Mouse (Mus musculus): ENCODE data around the gene Zfp324.

The Zfp324 gene

DNA sequence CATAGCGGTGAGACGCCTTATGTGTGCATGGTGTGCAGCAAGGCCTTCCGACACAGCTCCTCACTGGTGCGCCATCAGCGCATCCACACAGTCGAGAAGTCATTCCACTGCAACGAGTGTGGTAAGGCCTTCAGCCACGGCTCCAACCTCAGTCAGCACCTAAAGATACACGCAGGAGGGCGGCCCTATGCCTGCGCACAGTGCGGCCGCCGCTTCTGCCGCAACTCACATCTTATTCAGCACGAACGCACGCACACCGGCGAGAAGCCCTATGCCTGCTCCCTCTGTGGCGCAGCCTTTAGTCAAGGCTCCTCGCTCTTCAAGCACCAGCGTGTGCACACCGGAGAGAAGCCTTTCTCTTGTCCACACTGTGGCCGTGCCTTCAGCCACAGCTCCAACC lies 5.3 kb downstream of the Zfp324 start:
- DNase-seq = no peak

GRCm38 (mm10) chr7:12977682-12978389 lies 12.2 kb downstream of the Zfp324 start, which contains the start of gene Zfp446:
TSS of gene Zfp446 (plus strand) at chr7:12977848.
- peak; percentile 99 to 100 for DNase-seq

GRCm38 (mm10) chr7:12978931-12979722 lies 13.5 kb downstream of the Zfp324 start:
- peak in 1 of 2 experiments; percentile 22 for DNase-seq

DNA sequence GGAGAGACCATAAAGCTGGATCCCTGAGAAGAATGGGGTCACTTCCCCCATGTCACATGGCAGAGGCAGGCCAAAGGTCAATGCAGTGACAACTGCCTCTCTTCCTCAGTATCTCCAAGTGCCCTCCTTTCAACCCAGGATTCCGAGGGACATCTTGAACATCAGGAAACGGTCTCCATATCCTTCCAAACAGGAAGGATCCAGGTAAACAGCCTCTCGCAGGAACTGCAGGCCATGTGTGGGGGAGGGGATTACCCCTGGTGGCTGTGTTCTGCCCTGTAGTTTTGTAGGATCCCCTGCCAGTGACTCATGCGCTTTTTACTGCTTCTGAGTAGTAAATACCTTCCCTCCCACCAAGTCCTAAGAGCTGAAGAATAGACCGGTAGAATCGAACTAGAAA lies 14.1 kb downstream of the Zfp324 start:
- no peak for DNase-seq

- no peak for DNase-seq
These were observed 14.7 kb downstream of the Zfp324 start for GRCm38 (mm10) chr7:12980291-12980690.

GRCm38 (mm10) chr7:12985724-12986123 lies 20.1 kb downstream of the Zfp324 start:
- no peak for DNase-seq

GRCm38 (mm10) chr7:12986906-12987305 lies 21.3 kb downstream of the Zfp324 start:
- no peak for DNase-seq

DNA sequence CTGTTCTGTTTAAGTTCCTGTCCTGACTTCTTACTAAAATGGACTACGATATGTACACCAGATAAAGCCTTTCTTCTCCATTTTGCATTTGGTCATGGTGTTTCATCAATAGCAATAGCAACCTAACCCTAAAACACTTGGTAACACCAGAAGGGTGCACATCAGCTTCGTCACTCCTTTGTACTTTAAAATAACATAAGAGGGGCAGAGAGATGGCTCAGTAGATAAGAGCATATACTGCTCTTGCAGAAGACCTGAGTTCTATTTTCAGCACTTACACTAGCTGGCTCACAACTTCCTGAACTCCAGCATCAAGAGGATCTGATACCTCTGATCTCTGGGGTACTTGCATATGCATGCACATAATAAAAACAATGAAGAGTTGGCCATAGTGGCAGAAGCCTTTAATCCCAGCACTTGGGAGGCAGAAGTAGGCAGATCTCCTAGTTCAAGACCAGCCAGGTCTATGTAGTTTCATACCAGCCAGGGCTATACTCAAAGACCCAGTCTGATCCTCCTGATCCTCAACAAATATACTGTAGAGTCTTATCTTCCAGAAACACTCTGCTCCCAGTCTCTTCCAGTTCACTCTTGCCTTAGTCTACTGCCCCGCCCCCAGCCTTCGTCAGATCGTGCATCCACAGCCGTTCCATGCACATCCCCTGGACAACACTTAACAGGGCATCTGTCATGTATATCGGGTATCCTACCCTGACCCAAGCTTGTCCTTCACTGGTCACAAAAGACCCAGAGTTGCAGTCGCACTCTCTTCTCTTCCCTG lies 22.0 kb downstream of the Zfp324 start:
- DNase-seq = no peak

GRCm38 (mm10) chr7:12992222-12992621 lies 26.6 kb downstream of the Zfp324 start:
- no peak for DNase-seq

DNA sequence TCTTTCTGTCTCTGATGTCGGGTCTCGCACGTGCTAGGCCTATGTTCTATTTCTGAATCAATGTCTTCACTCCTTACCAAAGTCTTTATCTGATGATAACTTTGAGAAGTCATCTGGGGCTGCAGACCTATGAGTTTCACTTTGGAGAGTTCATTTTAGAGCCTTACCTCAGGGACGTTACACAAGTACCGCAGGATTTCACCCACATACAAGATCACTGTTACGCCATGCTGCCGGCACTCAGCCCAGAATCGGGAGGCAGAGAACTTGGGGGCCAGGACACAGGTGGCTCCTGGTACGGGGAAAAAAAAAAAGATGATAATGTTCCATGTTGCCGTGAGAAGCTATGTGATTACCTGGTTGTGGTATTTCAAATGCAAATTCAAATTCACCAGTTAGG lies 27.5 kb downstream of the Zfp324 start:
- no peak for DNase-seq

DNA sequence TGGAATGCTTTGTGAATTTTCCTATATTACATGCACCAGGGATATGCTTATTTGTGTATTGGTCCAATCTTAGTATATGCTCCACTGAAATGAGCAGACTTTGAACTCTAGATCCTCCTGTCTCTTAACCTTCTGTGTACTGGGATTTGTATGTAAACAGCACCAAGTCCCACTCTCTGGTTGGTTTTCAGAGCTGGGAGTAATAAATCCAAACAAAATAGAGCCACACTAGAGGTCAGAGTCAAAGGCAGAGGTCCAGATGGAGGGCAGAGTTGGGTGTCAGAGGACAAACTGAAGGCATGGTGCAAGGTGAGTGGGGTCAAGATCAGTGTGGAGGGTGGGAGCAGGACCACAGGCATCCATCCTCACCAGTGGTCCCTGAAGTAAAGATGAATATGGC lies 30.2 kb downstream of the Zfp324 start:
- DNase-seq = no peak

DNA sequence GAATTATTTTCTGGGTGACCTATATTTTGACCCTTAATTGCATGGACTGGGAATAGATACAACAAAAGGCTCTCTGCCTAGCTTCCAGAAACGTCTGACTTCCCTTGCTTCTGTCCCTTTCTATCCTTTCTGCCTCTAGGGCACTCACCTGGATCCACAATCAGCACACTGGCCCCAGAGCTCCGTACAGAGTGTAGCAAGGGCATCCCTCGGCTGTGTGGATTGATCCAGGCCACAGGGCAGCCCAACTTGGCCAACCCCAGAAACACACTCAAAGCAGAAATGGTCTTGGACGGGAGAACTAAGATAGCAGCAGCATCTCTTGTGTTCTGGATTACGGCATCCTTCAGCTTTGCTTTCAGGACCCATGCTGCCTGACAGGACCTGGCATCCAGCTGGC lies 31.6 kb downstream of the Zfp324 start:
- DNase-seq = no peak

- DNase-seq = no peak
These were observed 32.4 kb downstream of the Zfp324 start, which contains the start of gene Slc27a5 for GRCm38 (mm10) chr7:12998053-12998452. TSS of gene Slc27a5 (minus strand) at chr7:12998192.

GRCm38 (mm10) chr7:12998851-12999250 lies 33.2 kb downstream of the Zfp324 start, which contains the start of gene Trim28:
TSS of gene Trim28 (plus strand) at chr7:12999114.
- no peak for DNase-seq

DNA sequence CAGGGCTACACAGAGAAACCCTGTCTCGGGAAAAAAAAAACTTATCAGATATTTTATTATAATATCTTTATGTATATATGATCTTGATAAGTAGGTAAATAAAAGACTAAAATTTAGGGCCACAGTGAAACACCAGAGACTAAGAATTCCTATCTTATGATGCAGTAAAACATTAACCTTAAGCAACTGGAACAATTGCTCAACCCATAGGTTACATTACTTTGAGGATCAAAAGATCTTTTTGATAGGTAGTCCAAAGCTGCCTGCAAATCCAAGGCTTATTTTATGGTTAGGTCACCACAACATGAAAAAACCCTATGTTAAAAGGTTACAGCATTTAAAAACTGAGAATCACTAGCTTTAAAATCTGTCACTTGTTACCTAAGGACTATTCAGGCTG lies 35.9 kb downstream of the Zfp324 start:
- DNase-seq = no peak

DNA sequence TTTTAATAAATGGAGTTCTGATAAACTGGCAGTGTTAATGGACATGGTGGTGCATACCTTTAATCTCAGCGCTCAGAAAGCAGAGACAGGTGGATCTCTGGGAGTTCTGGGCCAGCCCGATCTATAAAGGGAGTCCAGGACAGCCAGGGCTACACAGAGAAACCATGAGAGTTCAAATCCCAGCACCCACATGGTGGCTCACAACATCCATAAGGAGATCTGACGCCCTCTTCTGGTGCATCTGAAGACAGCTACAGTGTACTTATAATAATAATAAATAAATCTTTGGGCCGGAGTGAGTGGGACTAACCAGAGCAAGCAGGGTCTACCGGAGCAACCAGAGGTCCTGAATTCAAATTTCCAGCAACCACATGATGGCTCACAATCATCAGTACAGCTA lies 37.7 kb downstream of the Zfp324 start:
- DNase-seq = no peak

DNA sequence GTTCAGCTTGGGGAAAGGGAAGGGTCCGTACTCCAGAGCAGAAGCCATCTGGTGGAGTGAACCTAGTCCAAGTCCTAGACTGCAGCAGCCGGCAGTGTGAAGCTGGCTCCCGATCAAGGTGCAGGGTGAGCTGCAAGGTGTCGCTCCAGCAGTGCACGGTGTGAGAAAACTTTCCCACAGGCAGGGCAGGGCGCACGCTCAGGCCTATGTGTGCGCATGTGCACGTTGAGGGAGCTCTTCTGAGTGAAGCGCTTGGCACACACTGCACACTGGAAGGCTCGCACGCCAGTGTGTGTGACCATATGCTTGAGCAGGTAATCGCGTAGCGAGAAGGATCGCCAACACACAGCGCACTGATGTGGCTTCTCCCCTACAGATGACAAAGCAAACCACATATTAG lies 40.4 kb downstream of the Zfp324 start:
- DNase-seq = peak; percentile 55 to 56

DNA sequence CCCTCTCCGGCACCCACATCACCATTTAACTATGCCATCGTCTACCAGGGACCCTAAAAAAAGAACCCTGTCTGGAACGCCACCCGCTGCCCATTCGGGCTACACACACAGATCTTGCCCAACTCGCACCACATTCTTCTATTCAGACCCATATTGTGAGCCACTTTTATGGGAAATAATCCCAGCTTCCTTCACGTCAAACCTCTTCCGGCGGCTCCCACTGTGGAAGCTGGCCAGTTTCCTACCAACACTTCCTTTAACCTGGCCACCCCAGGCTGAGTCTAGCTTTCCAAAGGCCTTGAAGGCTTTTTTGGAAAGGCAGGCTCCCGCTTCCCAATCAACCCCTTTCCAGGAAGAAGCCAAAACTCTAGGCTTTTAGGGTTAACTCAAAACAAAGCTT lies 40.9 kb downstream of the Zfp324 start:
- no peak for DNase-seq

- peak in 1 of 2 experiments; percentile 27 for DNase-seq
These were observed 41.9 kb downstream of the Zfp324 start for GRCm38 (mm10) chr7:13007341-13008092.

GRCm38 (mm10) chr7:13009143-13010004 lies 43.7 kb downstream of the Zfp324 start:
- DNase-seq = peak; percentile 95
